Mouse (Mus musculus) liver, adult (tissue): Measurements from ENCODE around the gene Tbccd1.

Experiments used
- GATA4 ChIP-seq: IDR thresholded peaks from 2 replicates; pipeline ENCODE4 v1.6.1; 2014; ENCODE audit warnings: mild to moderate bottlenecking, low read length; ENCODE audit not compliant: insufficient replicate concordance

The Tbccd1 gene

GRCm38 (mm10) chr16:22832932-22833525 lies 24.4 kb downstream of the Tbccd1 start:
- no peak for TF ChIP-seq GATA4

- no peak for TF ChIP-seq GATA4
These were observed 36.7 kb downstream of the Tbccd1 start for GRCm38 (mm10) chr16:22820731-22821130.

GRCm38 (mm10) chr16:22811477-22811876 lies 46.0 kb downstream of the Tbccd1 start, which contains the start of gene Crygs:
Gene Crygs (minus strand): TSS chr16:22811577.
- TF ChIP-seq GATA4 = no peak

DNA sequence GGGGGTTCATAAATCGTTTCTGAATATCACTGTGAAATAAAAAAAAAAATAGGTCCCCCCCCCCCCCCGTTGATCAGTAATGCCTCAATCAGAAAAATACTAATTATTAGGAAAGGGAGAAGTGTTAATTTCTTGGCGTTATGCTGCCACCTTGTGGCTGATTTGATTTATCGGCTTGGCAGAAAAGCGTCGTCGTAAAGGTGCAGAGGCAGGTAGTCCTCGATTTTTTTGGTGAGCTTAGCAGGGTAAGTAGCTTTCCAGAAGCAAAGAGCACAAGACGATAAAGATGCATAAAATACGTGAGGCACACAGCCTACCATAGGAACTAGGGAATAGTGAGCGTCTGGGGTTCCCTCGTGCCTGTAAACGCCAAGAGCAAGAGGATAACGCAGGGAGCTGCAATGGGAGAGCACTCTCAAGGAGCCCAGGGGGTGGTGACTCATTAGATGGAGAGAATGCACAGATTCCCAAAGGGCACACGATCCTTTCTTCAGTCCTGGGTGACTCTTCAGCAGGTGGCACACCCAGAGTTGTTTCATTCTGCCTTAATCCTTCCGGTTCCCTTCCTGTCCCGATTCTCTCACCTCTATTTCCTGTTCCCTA lies 49.9 kb downstream of the Tbccd1 start:
- no peak for TF ChIP-seq GATA4

GRCm38 (mm10) chr16:22802786-22803185 lies 54.7 kb downstream of the Tbccd1 start:
- TF ChIP-seq GATA4 = no peak

GRCm38 (mm10) chr16:22800849-22801109 lies 56.7 kb downstream of the Tbccd1 start:
- no peak for TF ChIP-seq GATA4

DNA sequence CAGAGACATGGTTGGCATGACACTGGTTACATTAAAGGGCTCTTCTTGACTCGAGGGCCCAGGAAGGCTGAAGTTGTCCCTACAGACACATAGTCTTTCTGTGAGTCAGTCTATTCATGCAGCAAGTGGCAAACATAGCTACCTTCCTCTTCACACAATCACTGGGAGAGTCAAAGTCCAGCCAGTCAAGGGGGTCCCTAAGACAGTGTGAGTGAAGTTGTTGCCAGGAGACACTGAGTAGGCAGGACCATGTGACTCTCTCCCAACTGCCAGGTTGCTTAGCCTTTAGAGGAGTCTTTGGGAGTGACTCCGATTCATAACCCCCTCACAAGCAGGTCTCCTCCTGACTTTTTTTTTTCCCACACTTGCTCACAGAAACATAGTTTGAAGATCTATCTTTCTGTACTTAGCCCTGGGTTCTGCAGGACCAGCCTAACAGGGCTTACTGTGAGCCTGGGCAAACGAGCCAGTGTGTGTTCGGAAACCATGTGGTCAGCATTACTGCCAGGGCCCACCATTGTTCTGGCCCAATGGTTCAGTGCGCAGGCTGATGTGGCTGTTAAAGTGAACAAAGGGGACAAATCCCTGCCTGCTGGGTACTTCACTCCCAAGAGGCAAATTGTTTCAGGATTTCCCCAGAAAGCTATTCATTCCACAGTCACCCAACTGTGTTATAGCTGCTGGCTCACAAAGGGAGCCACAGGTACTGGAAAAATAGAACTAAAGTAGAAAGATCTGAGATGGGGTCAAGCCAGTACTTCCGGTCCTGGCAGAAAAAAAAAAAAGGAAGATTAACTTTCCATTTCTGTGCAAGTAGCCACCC lies 57.2 kb downstream of the Tbccd1 start:
- no peak for TF ChIP-seq GATA4

DNA sequence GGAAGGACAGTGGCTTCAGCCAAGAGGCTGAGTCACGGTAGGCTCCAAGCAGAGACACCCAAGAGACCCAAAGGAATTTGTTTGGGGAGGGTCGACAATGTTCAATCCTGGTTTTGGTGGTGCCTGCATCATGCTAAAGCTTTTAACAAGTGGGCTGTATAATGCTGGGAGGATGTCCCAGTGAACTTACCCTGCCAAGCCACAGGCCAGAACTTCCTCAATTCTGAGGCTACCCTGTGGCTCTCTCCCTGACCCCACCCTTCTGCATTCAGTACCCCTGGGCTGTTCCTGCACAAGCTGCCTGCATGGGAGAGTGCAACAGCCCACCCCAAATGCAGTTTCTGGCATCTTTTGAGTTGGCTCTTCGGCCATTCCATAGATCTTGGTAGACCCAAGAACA lies 58.9 kb downstream of the Tbccd1 start:
- no peak for TF ChIP-seq GATA4

- TF ChIP-seq GATA4 = no peak
These were observed 59.9 kb downstream of the Tbccd1 start for GRCm38 (mm10) chr16:22797521-22797920.

GRCm38 (mm10) chr16:22795497-22795896 lies 62.0 kb downstream of the Tbccd1 start:
- no peak for TF ChIP-seq GATA4

DNA sequence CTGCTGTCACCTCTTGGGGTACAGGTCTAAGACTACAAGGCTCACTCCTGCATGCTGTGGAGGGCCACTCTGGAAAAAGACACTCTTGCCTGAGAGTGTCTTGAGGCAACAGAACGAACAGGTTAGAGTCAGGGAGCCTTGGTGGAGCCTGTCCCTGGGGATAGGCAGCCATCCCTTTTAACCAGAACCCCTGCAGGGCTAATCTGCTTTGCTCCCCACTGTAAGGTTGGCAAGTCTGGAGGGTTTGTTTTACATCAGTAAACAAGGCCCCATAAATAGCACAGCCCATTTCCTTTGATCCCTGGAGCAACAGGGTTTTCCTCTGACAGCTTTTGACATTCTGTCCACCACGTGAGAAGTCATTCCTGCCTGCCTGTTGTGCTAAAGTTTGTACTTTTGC lies 66.2 kb downstream of the Tbccd1 start:
- no peak for TF ChIP-seq GATA4

GRCm38 (mm10) chr16:22789908-22790367 lies 67.5 kb downstream of the Tbccd1 start:
- no peak for TF ChIP-seq GATA4

DNA sequence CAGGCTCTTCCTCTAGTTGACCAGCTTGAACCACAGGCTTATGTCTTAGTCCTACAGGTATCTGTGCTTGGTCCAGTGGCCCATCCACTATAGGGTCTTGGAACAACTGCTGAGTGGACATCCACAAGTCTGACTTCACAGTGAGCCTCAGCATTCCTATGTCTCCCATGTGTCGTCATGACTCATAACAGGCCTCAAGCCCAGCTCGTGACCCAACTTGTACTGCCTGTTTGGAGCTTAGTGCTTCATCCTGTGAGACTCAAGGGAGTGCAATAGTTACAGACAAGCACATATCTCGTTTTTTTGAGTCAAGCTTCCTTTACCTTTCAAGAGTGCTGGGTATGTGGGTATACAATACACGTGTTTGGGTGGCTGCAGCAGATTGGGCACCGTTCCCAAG lies 74.8 kb downstream of the Tbccd1 start:
- TF ChIP-seq GATA4 = no peak

DNA sequence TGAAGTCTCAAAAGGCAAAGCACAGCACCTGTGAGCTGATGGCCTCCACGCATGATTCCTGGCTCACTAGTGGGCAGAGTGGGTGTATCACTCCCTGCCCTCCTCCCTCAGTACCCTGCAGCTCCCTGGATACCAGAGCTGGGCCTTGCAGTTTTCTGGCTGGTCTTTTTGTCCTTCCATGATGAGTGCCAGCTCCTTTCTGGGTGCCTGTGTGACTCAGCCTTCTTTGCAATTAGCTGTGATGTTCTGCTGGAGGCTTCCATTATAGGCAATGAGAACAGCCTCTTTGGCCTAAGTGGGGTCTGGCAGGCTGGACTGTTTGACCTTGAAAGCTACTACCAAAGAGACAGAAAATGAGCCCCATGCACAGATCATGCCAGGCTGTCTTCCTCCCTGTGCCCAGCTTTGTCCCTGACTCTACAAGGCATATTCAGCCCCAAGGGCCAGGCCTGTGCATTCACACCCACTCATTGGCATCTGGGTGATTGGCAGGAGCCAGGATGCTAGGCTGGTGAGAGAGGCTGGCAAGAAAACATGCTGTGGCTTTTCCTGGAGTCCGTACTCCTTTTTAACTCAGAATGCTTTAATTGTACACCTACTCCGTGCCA lies 78.1 kb downstream of the Tbccd1 start:
- no peak for TF ChIP-seq GATA4

- no peak for TF ChIP-seq GATA4
These were observed 81.9 kb downstream of the Tbccd1 start for GRCm38 (mm10) chr16:22775471-22775985.

GRCm38 (mm10) chr16:22768661-22769060 lies 88.8 kb downstream of the Tbccd1 start:
- no peak for TF ChIP-seq GATA4

DNA sequence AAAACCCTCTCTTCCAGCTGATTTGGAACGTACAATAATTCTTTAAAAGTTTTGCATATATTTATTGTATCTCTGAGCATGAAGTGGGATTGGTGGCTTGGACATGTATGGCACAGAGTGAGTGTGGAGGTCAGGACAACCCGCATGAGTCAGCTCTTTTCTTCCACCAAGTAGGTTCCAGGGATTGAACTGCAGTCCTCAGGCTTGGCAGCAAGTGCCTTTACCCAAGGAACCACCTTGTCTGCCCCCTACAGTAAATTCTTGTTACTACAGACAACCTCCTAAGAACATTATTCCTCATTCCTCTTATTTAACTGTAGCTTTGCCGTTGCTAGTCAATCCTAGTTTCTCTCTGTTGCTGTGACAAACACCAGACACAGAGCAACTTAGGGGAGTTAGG lies 90.1 kb downstream of the Tbccd1 start:
- no peak for TF ChIP-seq GATA4
